Mouse (Mus musculus): ENCODE data around the gene Ei24.

Ei24 gene

GRCm38 (mm10) chr9:36796781-36797555, at the start of gene Ei24:
Gene Ei24, minus strand, starts transcription at chr9:36797393.
- DNase-seq (ENCODE audit: low read depth, low spot score): peak; percentile 52

- DNase-seq (ENCODE audit: low read depth, low spot score): no peak
These were observed 49.2 kb upstream of the Ei24 start for GRCm38 (mm10) chr9:36846346-36846745.

- no peak for DNase-seq (ENCODE audit: low read depth, low spot score)
These were observed 36.7 kb upstream of the Ei24 start for GRCm38 (mm10) chr9:36833914-36834313.

GRCm38 (mm10) chr9:36833043-36833881, 36.1 kb upstream of the Ei24 start:
- DNase-seq (ENCODE audit: low read depth, low spot score): no peak

- peak; percentile 86 for DNase-seq (ENCODE audit: low read depth, low spot score)
These were observed 35.3 kb upstream of the Ei24 start for GRCm38 (mm10) chr9:36832529-36832928.

GRCm38 (mm10) chr9:36831401-36831800, 34.2 kb upstream of the Ei24 start:
- DNase-seq (ENCODE audit: low read depth, low spot score): no peak

GRCm38 (mm10) chr9:36826612-36827363, 29.6 kb upstream of the Ei24 start:
- DNase-seq (ENCODE audit: low read depth, low spot score): no peak

GRCm38 (mm10) chr9:36822024-36822423, 24.8 kb upstream of the Ei24 start:
- no peak for DNase-seq (ENCODE audit: low read depth, low spot score)

GRCm38 (mm10) chr9:36821644-36822000, 24.4 kb upstream of the Ei24 start, which contains the start of gene Fez1:
Gene Fez1, plus strand, starts transcription at chr9:36821864.
- peak; percentile 96 for DNase-seq (ENCODE audit: low read depth, low spot score)

GRCm38 (mm10) chr9:36820969-36821643, 23.9 kb upstream of the Ei24 start:
- DNase-seq (ENCODE audit: low read depth, low spot score): no peak

- DNase-seq (ENCODE audit: low read depth, low spot score): no peak
These were observed 21.7 kb upstream of the Ei24 start for GRCm38 (mm10) chr9:36818905-36819304.

GRCm38 (mm10) chr9:36814486-36814885, 17.3 kb upstream of the Ei24 start:
- no peak for DNase-seq (ENCODE audit: low read depth, low spot score)

- no peak for DNase-seq (ENCODE audit: low read depth, low spot score)
These were observed 11.1 kb upstream of the Ei24 start for GRCm38 (mm10) chr9:36808126-36808785.

GRCm38 (mm10) chr9:36805256-36805975, 8.2 kb upstream of the Ei24 start:
- DNase-seq (ENCODE audit: low read depth, low spot score): no peak

- no peak for DNase-seq (ENCODE audit: low read depth, low spot score)
These were observed 6.7 kb upstream of the Ei24 start for GRCm38 (mm10) chr9:36803926-36804325.

- DNase-seq (ENCODE audit: low read depth, low spot score): no peak
These were observed 6.2 kb upstream of the Ei24 start for GRCm38 (mm10) chr9:36803386-36803785.

GRCm38 (mm10) chr9:36802951-36803350, 5.8 kb upstream of the Ei24 start:
- no peak for DNase-seq (ENCODE audit: low read depth, low spot score)

- no peak for DNase-seq (ENCODE audit: low read depth, low spot score)
These were observed 4.8 kb upstream of the Ei24 start for GRCm38 (mm10) chr9:36801961-36802360.

- no peak for DNase-seq (ENCODE audit: low read depth, low spot score)
These were observed 969 bp downstream of the Ei24 start for GRCm38 (mm10) chr9:36796224-36796623.

GRCm38 (mm10) chr9:36795556-36795955, 1.6 kb downstream of the Ei24 start:
- no peak for DNase-seq (ENCODE audit: low read depth, low spot score)

Data from brain, embryonic 18.5 days (tissue).